Mouse (Mus musculus) liver, embryonic 15.5 days (tissue): Measurements from ENCODE around the gene Esrrb. TPM values are rescaled to one million over a fixed set of nuclear protein-coding genes. Genes with fewer than 3 reads are reported as not detected.

Source experiments
- ATAC-seq: fragments of 200-750 bp; cut with Nextera tagmentation; 2 replicates; pipeline ENCODE4 v1.8.0; 2017; ENCODE audit warnings: moderate number of reproducible peaks, mild to moderate bottlenecking, moderate library complexity; ENCODE audit not compliant: insufficient read depth
- H3K27ac ChIP-seq: fragments of 300-500 bp; sonication (generic); replicated peaks from 2 replicates; pipeline ENCODE4 v1.5.1; 2015; ENCODE audit warnings: mild to moderate bottlenecking, inconsistent platforms
- H3K27me3 ChIP-seq: fragments of 300-500 bp; sonication (generic); 2 replicates; pipeline ENCODE4 v1.6.1; 2015; ENCODE audit warnings: mild to moderate bottlenecking, inconsistent platforms
- H3K36me3 ChIP-seq: fragments of 300-500 bp; sonication (generic); replicated peaks from 2 replicates; pipeline ENCODE4 v1.6.1; 2015; ENCODE audit warnings: moderate library complexity, mild to moderate bottlenecking, inconsistent platforms
- H3K4me1 ChIP-seq: fragments of 300-500 bp; sonication (generic); replicated peaks from 2 replicates; pipeline ENCODE4 v1.6.1; 2015; ENCODE audit warnings: inconsistent platforms
- H3K4me2 ChIP-seq: fragments of 300-500 bp; sonication (generic); 2 replicates; pipeline ENCODE4 v1.6.1; 2015; ENCODE audit warnings: moderate library complexity, mild to moderate bottlenecking, inconsistent platforms
- H3K4me3 ChIP-seq: fragments of 300-500 bp; sonication (generic); replicated peaks from 2 replicates; pipeline ENCODE4 v1.5.1; 2015; ENCODE audit warnings: mild to moderate bottlenecking, inconsistent platforms
- H3K9ac ChIP-seq: fragments of 300-500 bp; sonication (generic); 2 replicates; pipeline ENCODE4 v1.6.1; 2015; ENCODE audit warnings: moderate library complexity, mild to moderate bottlenecking, inconsistent platforms
- H3K9me3 ChIP-seq: fragments of 300-500 bp; sonication (generic); replicated peaks from 2 replicates; pipeline ENCODE4 v1.6.1; 2016; ENCODE audit warnings: inconsistent platforms
- WGBS: fragments of 180-500 bp; shearing (Covaris S2); methylation state at CpG from one replicate; pipeline ENCODE4 v1.1.7; 2015; ENCODE audit warnings: mixed read lengths; ENCODE audit not compliant: insufficient replicate concordance; 5-methylcytosine and 5-hydroxymethylcytosine counted together
- polyA plus RNA-seq: library from polyadenylated mRNA; unstranded; fragments of >200 nt; fragmentation: Nextera tagmentation; extraction: Ambion mirVana; gene quantifications from 2 replicates; pipeline ENCODE4 v1.2.1, GENCODE M21; 2015

The Esrrb gene
- polyA plus RNA-seq, 1 experiment from 2014 or later: 0.16 TPM

- no peak for ATAC-seq
- 26% methylated on average over 4 of the region's 4 CpGs for WGBS
- no peaks in the 10 kb centered on the region for H3K9me3 ChIP-seq
These were observed 105.3 kb downstream of the Esrrb start for GRCm38 (mm10) chr12:86466180-86466579.

GRCm38 (mm10) chr12:86469919-86470318 is 109.0 kb downstream of the Esrrb start:
- no peaks in the 10 kb centered on the region for H3K36me3 ChIP-seq
- ATAC-seq: no peak
- 0 out of 2 replicates have a peak, but pooled peaks cover 4% of the 10 kb centered on the region for H3K27me3 ChIP-seq
- H3K9me3 ChIP-seq: no peaks in the 10 kb centered on the region
- H3K4me3 ChIP-seq: no peak overlapping the region
- no peak overlapping the region for H3K9ac ChIP-seq
- H3K27ac ChIP-seq: no peak overlapping the region
- no peaks in the 10 kb centered on the region for H3K4me1 ChIP-seq
- H3K4me2 ChIP-seq: no peak overlapping the region
- WGBS: 46% methylated on average over 23 of the region's 23 CpGs

More at GRCm38 (mm10) chr12:86466180-86466579, 105.3 kb downstream of the Esrrb start:
- Histone ChIP-seq H3K36me3 (no peaks in the 10 kb centered on the region), H3K4me3 (no peak overlapping the region), H3K27me3 (0 out of 2 replicates have a peak, but pooled peaks cover 4% of the 10 kb centered on the region), H3K27ac (no peak overlapping the region), H3K9ac (no peak overlapping the region), H3K4me2 (no peak overlapping the region), H3K4me1 (no peaks in the 10 kb centered on the region)

DNA sequence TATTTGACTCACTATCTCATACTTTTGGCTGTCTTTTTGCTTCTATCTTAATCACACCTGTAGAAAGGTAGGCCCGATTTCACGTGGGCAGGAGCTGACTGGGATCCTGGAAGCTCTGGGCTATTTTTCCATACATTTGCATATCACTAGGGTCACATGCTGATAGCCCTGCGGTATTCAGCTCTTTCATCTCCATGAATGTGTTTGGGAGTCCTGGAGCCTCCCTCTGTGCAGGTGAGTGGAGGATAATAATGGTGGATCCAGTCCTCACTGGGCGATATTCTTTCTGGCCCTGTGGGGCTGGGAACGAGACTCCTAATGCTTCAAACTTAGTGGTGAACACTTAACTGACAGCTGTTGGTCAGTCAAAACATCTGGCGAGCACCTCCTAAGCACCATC is 110.0 kb downstream of the Esrrb start:
- no peak overlapping the region for H3K4me3 ChIP-seq
- H3K36me3 ChIP-seq: no peaks in the 10 kb centered on the region
- no peak for ATAC-seq
- no peak overlapping the region for H3K4me2 ChIP-seq
- WGBS: 50% methylated on average over 6 of the region's 6 CpGs
- 0 out of 2 replicates have a peak, but pooled peaks cover 4% of the 10 kb centered on the region for H3K27me3 ChIP-seq
- no peak overlapping the region for H3K27ac ChIP-seq
- no peaks in the 10 kb centered on the region for H3K4me1 ChIP-seq
- no peaks in the 10 kb centered on the region for H3K9me3 ChIP-seq
- no peak overlapping the region for H3K9ac ChIP-seq

GRCm38 (mm10) chr12:86473630-86474029 is 112.7 kb downstream of the Esrrb start:
- ATAC-seq: no peak

DNA sequence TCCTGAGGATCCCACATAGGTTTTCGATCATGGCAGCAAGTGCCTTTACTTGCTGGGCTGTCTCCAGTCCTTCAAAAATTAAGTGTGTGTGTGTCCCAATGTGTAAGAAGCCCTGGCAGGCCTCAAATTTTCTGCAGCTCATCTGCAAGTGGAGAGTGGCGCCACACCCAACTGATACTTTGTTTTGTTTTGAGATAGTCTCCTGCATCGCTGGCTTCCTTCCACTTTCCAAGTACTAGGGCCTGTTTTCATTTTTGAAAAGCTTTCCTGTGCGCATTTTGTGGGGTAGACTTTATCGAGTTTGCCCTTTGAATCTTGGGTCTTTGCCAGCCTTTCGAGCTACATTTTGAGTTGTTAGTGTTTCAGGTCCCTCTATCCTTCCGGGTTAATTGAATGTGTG is 115.1 kb downstream of the Esrrb start:
- Histone ChIP-seq H3K36me3 (no peaks in the 10 kb centered on the region), H3K9ac (no peak overlapping the region), H3K4me2 (no peak overlapping the region), H3K27ac (no peak overlapping the region), H3K4me3 (no peak overlapping the region), H3K27me3 (no peaks in the 10 kb centered on the region), H3K4me1 (no peaks in the 10 kb centered on the region), H3K9me3 (no peaks in the 10 kb centered on the region)
- 43% methylated on average over 7 of the region's 7 CpGs for WGBS
- ATAC-seq: no peak

More at GRCm38 (mm10) chr12:86473630-86474029, 112.7 kb downstream of the Esrrb start:
- H3K9ac ChIP-seq: no peak overlapping the region
- 0 out of 2 replicates have a peak, but pooled peaks cover 4% of the 10 kb centered on the region for H3K27me3 ChIP-seq
- H3K4me2 ChIP-seq: no peak overlapping the region
- no peak overlapping the region for H3K27ac ChIP-seq
- 42% methylated on average over 12 of the region's 12 CpGs for WGBS
- no peak overlapping the region for H3K4me3 ChIP-seq
- no peaks in the 10 kb centered on the region for H3K4me1 ChIP-seq
- H3K36me3 ChIP-seq: no peaks in the 10 kb centered on the region
- no peaks in the 10 kb centered on the region for H3K9me3 ChIP-seq

- Histone ChIP-seq H3K9me3 (no peaks in the 10 kb centered on the region), H3K27me3 (no peaks in the 10 kb centered on the region), H3K4me3 (no peak overlapping the region), H3K9ac (no peak overlapping the region), H3K36me3 (no peaks in the 10 kb centered on the region), H3K4me1 (no peaks in the 10 kb centered on the region), H3K4me2 (no peak overlapping the region), H3K27ac (no peak overlapping the region)
- ATAC-seq: no peak
- WGBS: 60% methylated on average over 5 of the region's 5 CpGs
These were observed 118.0 kb downstream of the Esrrb start for GRCm38 (mm10) chr12:86478908-86479307.

- no peak overlapping the region for H3K27ac ChIP-seq
- no peak overlapping the region for H3K9ac ChIP-seq
- no peaks in the 10 kb centered on the region for H3K9me3 ChIP-seq
- no peaks in the 10 kb centered on the region for H3K4me1 ChIP-seq
- 49% methylated on average over 6 of the region's 6 CpGs for WGBS
- H3K27me3 ChIP-seq: no peaks in the 10 kb centered on the region
- no peak for ATAC-seq
- H3K4me2 ChIP-seq: no peak overlapping the region
- no peak overlapping the region for H3K4me3 ChIP-seq
- H3K36me3 ChIP-seq: no peaks in the 10 kb centered on the region
These were observed 121.1 kb downstream of the Esrrb start for GRCm38 (mm10) chr12:86482029-86482428.

- H3K4me2 ChIP-seq: no peak overlapping the region
- no peaks in the 10 kb centered on the region for H3K27me3 ChIP-seq
- H3K9ac ChIP-seq: no peak overlapping the region
- H3K9me3 ChIP-seq: no peaks in the 10 kb centered on the region
- no peaks in the 10 kb centered on the region for H3K36me3 ChIP-seq
- H3K4me1 ChIP-seq: no peaks in the 10 kb centered on the region
- H3K4me3 ChIP-seq: no peak overlapping the region
- WGBS: 32% methylated on average over 5 of the region's 5 CpGs
- H3K27ac ChIP-seq: no peak overlapping the region
- ATAC-seq: no peak
These were observed 122.5 kb downstream of the Esrrb start for GRCm38 (mm10) chr12:86483413-86483841.

DNA sequence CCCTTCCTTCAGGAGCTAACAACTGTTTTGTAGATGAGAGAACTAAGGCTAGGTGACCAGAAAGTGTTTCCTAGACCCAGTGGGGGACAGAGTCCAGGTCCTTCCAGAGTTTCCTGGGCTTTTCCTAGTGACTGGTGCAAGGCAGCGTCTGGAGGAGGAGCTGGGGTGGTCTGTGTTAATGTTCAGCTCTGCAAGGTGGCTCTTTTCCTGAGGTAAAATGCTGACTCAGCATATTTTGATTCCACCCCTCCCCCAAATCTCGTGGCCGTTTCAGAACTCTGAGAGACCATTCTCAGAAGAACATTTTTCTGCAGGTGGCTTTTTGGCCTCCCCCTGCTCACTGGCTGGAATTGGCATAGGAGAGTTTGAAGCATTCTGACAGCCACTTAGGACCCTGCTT is 127.1 kb downstream of the Esrrb start:
- H3K9ac ChIP-seq: no peak overlapping the region
- WGBS: 54% methylated on average over 3 of the region's 3 CpGs
- ATAC-seq: no peak
- no peak overlapping the region for H3K27ac ChIP-seq
- no peak overlapping the region for H3K4me3 ChIP-seq
- H3K36me3 ChIP-seq: no peaks in the 10 kb centered on the region
- no peaks in the 10 kb centered on the region for H3K27me3 ChIP-seq
- H3K4me1 ChIP-seq: no peaks in the 10 kb centered on the region
- H3K4me2 ChIP-seq: no peak overlapping the region
- H3K9me3 ChIP-seq: no peaks in the 10 kb centered on the region

- Histone ChIP-seq H3K4me1 (no peaks in the 10 kb centered on the region), H3K4me2 (no peak overlapping the region), H3K36me3 (no peaks in the 10 kb centered on the region), H3K9ac (no peak overlapping the region), H3K27ac (no peak overlapping the region), H3K4me3 (no peak overlapping the region), H3K27me3 (no peaks in the 10 kb centered on the region), H3K9me3 (no peaks in the 10 kb centered on the region)
- WGBS: 52% methylated on average over 5 of the region's 5 CpGs
- no peak for ATAC-seq
These were observed 129.1 kb downstream of the Esrrb start for GRCm38 (mm10) chr12:86490052-86490451.

GRCm38 (mm10) chr12:86491500-86491899 is 130.6 kb downstream of the Esrrb start:
- no peaks in the 10 kb centered on the region for H3K36me3 ChIP-seq
- H3K4me1 ChIP-seq: no peaks in the 10 kb centered on the region
- H3K9me3 ChIP-seq: no peaks in the 10 kb centered on the region
- no peak overlapping the region for H3K4me3 ChIP-seq
- no peak for ATAC-seq
- H3K9ac ChIP-seq: no peak overlapping the region
- 55% methylated on average over 3 of the region's 3 CpGs for WGBS
- H3K4me2 ChIP-seq: no peak overlapping the region
- H3K27me3 ChIP-seq: no peaks in the 10 kb centered on the region
- no peak overlapping the region for H3K27ac ChIP-seq

GRCm38 (mm10) chr12:86492822-86493221 is 131.9 kb downstream of the Esrrb start:
- H3K9ac ChIP-seq: no peak overlapping the region
- H3K4me2 ChIP-seq: no peak overlapping the region
- 48% methylated on average over 9 of the region's 9 CpGs for WGBS
- H3K9me3 ChIP-seq: no peaks in the 10 kb centered on the region
- no peak overlapping the region for H3K27ac ChIP-seq
- no peak for ATAC-seq
- H3K36me3 ChIP-seq: no peaks in the 10 kb centered on the region
- no peaks in the 10 kb centered on the region for H3K27me3 ChIP-seq
- no peak overlapping the region for H3K4me3 ChIP-seq
- no peaks in the 10 kb centered on the region for H3K4me1 ChIP-seq
